Mouse (Mus musculus): Measurements from ENCODE around the gene Nthl1.
A peak's percentile ranks its signal among the peaks of the same experiment; 100 is the strongest.

Nthl1 gene

GRCm38 (mm10) chr17:24630072-24630471 lies 2.4 kb upstream of the Nthl1 start:
- no peak for DNase-seq

GRCm38 (mm10) chr17:24632813-24633449 lies 451 bp downstream of the Nthl1 start:
- peak; percentile 99 for DNase-seq

GRCm38 (mm10) chr17:24633831-24634230 lies 1.4 kb downstream of the Nthl1 start:
- DNase-seq = peak; percentile 93

DNA sequence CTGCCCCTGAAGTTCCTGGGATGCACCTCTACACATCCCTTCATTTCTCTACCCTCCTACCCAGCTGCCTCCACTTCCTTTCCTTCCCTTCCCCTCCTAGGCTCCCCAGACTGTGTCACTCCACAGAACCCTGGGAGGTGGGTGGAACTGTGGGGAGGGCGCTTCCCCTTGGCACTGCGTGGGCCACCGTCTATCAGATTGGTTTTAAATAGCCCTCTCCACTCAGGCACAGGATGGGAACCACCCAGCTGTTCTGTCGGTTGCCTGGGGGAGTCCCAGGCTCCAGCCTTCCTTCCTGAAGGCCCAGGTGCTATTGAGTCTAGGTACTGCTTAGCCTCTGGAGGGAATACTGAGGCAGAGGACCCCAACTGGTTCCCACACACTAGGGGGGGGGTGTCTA lies 2.5 kb downstream of the Nthl1 start:
- peak; percentile 98 for DNase-seq

- DNase-seq = peak; percentile 93
Observed at GRCm38 (mm10) chr17:24635694-24636093, 3.2 kb downstream of the Nthl1 start.

DNA sequence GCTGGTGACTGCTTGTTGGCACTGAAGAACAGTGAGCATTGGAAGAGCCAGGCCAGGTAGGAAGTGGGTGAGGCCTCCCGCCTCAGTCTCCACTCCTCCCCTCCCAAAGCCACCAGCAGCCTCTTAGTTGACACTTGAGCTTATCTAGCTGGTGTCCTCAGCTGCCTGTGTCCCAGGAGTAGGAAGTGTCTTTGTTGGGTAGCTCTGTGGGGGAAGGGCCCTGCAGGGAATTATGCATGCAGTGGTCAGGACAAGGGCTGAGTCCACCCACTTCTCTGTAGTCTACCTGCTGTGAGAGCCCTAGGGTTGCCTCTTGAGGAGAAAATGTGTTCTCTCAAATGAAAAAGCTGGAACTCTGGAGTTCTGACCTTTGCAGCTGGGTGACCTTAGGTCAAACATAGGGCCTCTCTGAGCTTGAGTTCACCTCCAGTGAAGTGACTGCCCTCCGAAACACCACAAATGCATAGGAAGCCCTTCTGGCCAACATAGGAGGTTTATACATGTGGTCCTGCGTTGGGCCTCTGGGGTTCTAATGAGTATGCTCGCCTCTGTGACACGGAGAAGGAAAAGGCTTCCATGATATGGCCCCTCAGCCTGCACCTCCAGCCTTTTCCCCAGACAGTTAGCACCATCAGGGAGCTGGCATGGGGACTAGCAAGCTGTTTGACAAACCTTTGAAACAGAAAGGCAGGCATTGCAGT lies 4.5 kb downstream of the Nthl1 start:
- DNase-seq = peak; percentile 96

GRCm38 (mm10) chr17:24638214-24638613 lies 5.7 kb downstream of the Nthl1 start:
- peak; percentile 97 for DNase-seq

DNA sequence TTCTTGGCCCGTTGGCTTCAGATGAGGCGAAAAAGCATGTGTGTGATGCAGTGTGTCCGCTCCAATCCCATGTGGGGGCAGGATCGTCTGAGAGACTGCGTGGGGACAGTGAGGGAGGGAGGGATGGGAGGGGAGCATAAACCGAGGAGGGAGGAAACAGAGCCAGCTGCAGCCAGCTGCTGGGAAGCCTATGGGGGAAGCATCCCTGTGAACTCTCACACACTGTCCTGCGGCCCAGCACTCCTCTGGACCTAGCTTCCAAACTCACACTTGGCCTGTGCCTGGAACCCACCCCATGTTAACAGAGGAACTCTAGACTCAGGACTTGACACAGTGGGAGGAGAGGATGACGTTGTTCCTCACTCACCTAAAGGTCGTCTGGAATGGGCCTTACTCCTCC lies 6.4 kb downstream of the Nthl1 start:
- DNase-seq = peak; percentile 99

DNA sequence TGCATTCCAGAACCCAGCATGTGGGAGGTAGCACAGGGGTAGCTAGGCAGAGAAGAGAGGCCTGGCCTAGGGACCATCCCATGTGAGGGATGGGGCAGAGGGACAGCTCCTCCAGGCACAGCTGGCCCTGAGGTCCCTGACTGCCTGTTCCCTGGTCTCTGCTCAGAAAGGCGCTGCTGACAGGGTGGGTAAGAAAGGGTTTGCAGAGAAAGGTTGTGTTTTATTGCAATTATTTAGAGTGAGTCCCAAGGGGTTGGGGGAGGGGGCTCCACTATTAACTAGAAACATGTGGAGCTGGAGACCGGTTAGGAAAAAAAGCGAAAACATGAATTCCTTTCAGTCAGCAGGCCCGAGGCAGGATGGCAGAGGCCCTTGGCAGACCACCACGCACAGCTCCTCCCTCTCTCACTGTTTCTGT lies 7.1 kb downstream of the Nthl1 start:
- DNase-seq = no peak

DNA sequence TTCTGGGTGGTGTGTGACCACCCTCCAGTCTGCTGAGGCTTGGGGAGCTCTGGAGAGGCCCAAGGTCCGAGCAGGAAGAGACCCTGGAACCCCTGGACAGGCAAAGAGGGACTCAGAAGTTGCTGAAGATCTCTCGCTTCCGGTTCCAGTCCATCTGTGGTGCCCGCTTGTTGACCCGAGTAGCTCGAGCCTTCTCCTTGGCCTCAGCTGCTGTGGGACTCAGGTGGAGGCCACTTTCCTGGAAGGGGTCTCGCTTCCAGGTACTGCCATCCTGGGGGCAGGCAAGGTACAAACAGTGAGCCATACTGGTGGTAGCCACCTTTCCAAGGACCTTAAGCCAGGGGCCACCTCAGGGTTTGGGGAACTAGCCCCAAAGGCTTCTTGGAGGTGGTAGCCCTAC lies 7.6 kb downstream of the Nthl1 start:
- peak; percentile 94 for DNase-seq

GRCm38 (mm10) chr17:24640581-24640980 lies 8.1 kb downstream of the Nthl1 start:
- no peak for DNase-seq

DNA sequence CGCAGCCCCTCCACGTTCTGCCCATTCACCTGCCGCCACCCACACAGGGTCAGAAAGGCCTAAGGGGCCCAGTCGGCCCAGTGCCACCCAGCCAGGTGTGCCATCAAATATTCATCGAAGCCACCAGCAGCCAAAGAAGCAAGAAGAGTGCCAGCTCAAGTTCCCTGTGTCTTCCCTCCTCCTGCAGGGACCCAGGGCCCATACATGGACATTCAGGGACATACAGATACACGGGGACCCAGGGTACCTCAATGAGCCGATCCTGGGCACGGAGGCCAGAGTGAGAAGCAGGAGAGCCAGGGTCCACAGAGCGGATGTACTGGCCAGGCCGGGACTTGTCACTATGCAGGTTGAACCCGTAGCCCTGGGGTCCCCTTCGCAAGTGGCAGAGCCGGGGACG lies 9.5 kb downstream of the Nthl1 start:
- DNase-seq = peak; percentile 93

DNA sequence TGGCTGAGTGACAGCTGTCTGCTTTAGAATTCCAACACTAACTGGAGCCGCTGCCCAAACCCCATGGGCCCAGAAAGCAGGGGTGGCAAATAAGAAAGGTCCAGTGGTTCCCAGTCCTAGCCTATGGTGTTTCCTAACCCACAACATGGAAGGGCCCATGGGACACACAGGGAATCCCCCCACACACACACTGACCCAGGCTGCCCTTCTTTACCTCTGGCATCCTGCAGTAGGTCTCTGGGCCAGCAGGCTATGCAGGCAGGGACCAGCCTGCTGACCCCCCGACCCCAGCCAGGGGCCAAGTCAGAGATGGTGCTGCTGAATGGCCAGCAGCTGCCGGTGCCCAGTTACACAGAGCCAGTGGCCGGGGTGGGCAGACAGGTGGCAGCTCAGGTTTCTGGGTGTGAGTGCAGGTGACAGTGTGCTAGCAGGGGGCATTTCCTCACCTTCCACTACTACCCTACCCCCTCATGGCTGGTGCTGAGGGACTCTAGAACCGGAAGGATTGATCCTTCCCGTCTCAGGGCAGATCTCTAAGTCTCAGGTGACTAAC lies 10.4 kb downstream of the Nthl1 start:
- DNase-seq = peak; percentile 94

GRCm38 (mm10) chr17:24644030-24644715 lies 11.7 kb downstream of the Nthl1 start:
- DNase-seq = peak; percentile 98

DNA sequence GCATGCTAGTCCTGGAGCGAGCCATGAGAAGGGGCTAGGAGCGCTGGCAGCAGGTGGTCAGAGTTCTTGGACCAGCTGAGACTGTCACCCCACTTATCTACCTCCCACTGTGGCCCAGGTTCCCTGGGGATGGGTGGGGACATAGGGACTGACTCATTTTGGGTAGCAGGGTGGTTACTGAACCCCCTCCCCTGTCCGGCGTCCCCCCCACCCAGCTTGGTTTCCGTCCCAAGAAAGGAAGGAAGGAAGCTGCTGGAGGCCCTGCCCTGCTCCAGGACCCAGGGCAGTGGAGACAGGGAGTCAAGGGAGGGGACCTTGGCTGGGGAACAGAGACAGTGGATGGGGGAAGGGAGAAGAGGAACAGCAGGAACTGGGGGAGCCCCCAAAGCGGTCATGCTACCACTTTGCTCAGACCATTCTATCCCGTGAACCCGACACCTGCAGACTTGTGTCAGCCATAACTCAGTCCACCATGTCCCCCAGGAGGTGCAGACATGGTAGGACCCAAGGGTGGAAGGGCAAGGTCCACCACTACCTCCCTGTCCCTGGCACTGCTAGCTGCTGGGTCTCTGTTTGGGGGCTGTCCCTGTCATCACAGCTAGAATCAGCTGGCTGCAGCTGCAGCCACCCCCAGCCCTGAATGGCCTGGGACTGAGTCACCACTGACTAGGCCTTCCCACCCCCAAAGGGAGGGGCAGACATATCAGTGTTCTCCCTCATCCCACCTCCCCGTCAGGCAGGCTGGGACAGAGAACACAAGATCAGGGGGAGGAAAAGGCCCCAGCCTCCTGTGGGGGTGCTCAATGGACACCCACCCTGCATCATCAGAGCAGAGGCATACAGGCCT lies 12.6 kb downstream of the Nthl1 start:
- peak; percentile 99 for DNase-seq

- peak; percentile 99 for DNase-seq
Observed at GRCm38 (mm10) chr17:24645916-24646315, 13.4 kb downstream of the Nthl1 start.

- no peak for DNase-seq
Observed at GRCm38 (mm10) chr17:24646381-24646780, 13.9 kb downstream of the Nthl1 start.

DNA sequence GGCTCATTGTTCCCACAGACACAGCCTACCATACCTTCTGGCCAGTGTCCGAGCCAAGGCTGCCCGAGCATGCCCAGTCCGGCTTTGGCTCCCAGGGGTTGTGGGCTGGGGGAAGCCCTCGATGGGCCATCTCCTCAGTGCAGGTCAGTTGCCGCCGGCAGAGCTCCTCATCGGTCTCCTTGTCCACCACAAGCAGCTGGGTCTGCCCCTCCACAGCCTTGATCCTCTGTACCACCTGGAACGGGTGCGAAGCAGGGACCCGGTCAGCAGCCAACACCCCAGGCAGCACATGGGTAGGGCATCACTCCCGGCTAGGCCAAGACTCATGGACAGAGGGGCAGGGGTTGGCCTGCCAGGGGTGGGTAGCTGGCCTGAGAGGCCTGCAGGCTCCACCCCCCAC lies 15.0 kb downstream of the Nthl1 start:
- peak; percentile 97 for DNase-seq

- DNase-seq = peak; percentile 92
Observed at GRCm38 (mm10) chr17:24648731-24649377, 16.4 kb downstream of the Nthl1 start.

- peak; percentile 99 for DNase-seq
Observed at GRCm38 (mm10) chr17:24649581-24650069, 17.1 kb downstream of the Nthl1 start.

DNA sequence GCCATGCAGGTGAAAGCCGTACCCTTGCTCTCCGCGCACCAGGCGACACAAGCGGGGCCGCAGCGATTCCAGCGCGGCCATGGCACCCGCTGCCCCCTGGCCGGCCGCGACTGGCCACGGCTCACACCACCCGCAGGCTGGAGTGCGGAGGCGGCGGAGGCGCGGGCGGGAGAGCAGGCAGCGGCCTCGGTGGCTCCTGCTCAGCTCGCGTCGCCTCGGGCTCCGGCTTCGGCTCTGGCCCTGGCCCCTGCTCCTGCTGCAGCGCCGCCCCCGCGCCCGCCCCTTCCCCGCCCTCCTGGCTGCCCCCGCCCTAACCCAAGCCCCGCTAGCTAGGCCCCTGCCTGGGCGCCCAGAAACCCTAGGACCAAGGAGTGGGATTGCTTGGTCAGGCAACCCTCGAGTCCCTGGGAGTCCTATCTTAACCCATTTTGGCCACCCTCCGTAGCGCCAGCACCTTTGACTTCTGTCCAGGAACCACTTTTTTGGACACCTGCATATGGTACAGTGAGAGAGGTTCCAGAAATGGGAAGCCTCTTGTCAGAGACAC lies 17.7 kb downstream of the Nthl1 start, which contains the start of gene Slc9a3r2:
Gene Slc9a3r2, minus strand, starts transcription at position 258 of the 547 bp plus-strand sequence.
- DNase-seq = peak; percentile 98

- no peak for DNase-seq
Observed at GRCm38 (mm10) chr17:24650766-24651165, 18.3 kb downstream of the Nthl1 start.
